ENCODE assay signal across 17 mouse cellular contexts in the genomic region with DNA sequence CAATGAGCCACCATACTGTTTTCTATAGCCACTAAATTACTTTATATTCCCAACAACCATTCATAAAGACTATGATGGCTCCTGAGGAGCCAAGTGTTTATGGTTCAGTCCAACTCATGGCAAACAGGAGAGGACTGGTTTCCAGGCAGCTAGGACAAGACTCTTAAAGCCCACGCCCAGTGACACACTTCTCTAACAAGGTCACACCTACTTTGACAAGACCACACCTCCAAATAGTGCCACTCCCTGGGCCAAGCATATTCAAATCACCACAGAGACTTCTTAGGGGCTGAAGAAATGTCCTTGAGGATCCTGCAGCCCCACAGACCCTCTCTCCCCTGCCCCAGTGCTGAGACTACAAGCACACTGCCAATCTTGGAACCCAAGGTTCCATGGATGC.
DNase-seq lines count a peak whose midpoint lies in the region; ATAC-seq and TF ChIP-seq lines count a peak whose summit lies in the region.
"Had no signal": no experiment of that assay in that cellular context is flagged by ENCODE, and none has a peak within 500 bp of the region (broad histone marks: within the 10 kb centered on the region; RNA-seq: fewer than 3 reads in every experiment).

No protein-coding gene starts in this region.

- no peak for ATAC-seq in forebrain, postnatal 0 days
- no peak for ATAC-seq in forebrain, embryonic 11.5 days (replicated peaks; ENCODE audit: low FRiP score)
- ATAC-seq in hindbrain, embryonic 15.5 days (ENCODE audit: low FRiP score, low read depth) = no peak
- ATAC-seq in hindbrain, embryonic 11.5 days (ENCODE audit: low FRiP score) = no peak
- ATAC-seq in liver, embryonic 15.5 days (ENCODE audit: insufficient read depth) = no peak
- ATAC-seq in neural tube, embryonic 15.5 days (ENCODE audit: low FRiP score) = no peak
- ATAC-seq in midbrain, embryonic 16.5 days = no peak
- ATAC-seq: Patski had no signal

- H3K4me2 ChIP-seq in forebrain, postnatal 0 days (ENCODE audit: low read depth) = no peak overlapping the region
- H3K4me2 ChIP-seq in forebrain, embryonic 11.5 days (ENCODE audit: low read depth, low read length, severe bottlenecking) = no peak overlapping the region
- H3K4me2 ChIP-seq in hindbrain, embryonic 15.5 days = no peak overlapping the region
- no peak overlapping the region for H3K4me2 ChIP-seq in hindbrain, embryonic 11.5 days (replicated peaks; ENCODE audit: low read depth, low read length)
- H3K4me2 ChIP-seq in liver, embryonic 15.5 days = no peak overlapping the region
- H3K4me2 ChIP-seq in neural tube, embryonic 15.5 days = no peak overlapping the region
- no peak overlapping the region for H3K4me2 ChIP-seq in midbrain, embryonic 16.5 days (ENCODE audit: low read length)
- H3K4me2 ChIP-seq: midbrain, embryonic 12.5 days had no signal

- DNase-seq in forebrain, postnatal 0 days = no peak
- DNase-seq in forebrain, embryonic 11.5 days (ENCODE audit: low spot score) = no peak
- no peak for DNase-seq in hindbrain, embryonic 11.5 days (ENCODE audit: low spot score)
- DNase-seq in liver = no peak
- DNase-seq: adrenal gland, postnatal 25 days; cerebellum, adult 11-12 months; cerebellum, postnatal 14 days; heart, postnatal 4 days; right cerebral cortex, postnatal 4 days had no signal

- H3K27ac ChIP-seq in forebrain, postnatal 0 days (ENCODE audit: low read depth, low read length) = 0 out of 2 replicates have a peak overlapping the region, but pooled peaks have one; percentile 29
- H3K27ac ChIP-seq in forebrain, embryonic 11.5 days (ENCODE audit: low read depth, low read length) = no peak overlapping the region
- peak overlapping the region; percentile 59 for H3K27ac ChIP-seq in hindbrain, embryonic 15.5 days (replicated peaks)
- no peak overlapping the region for H3K27ac ChIP-seq in hindbrain, embryonic 11.5 days (ENCODE audit: low read depth, low read length)
- H3K27ac ChIP-seq in liver, embryonic 15.5 days (replicated peaks) = peak overlapping the region; percentile 48; the same call in 1 of the 2 replicates
- H3K27ac ChIP-seq in neural tube, embryonic 15.5 days (replicated peaks) = peak overlapping the region; percentile 69
- no peak overlapping the region for H3K27ac ChIP-seq in midbrain, embryonic 16.5 days (ENCODE audit: low read length)
- H3K27ac ChIP-seq: heart, embryonic 10.5 days; midbrain, embryonic 12.5 days had no signal

- no peak overlapping the region for H3K9ac ChIP-seq in forebrain, postnatal 0 days
- no peak overlapping the region for H3K9ac ChIP-seq in forebrain, embryonic 11.5 days (ENCODE audit: low read length)
- H3K9ac ChIP-seq in hindbrain, embryonic 15.5 days = no peak overlapping the region
- no peak overlapping the region for H3K9ac ChIP-seq in hindbrain, embryonic 11.5 days (ENCODE audit: low read depth, low read length)
- H3K9ac ChIP-seq in liver, embryonic 15.5 days = no peak overlapping the region
- no peak overlapping the region for H3K9ac ChIP-seq in neural tube, embryonic 15.5 days (replicated peaks)
- no peak overlapping the region for H3K9ac ChIP-seq in midbrain, embryonic 16.5 days (ENCODE audit: low read depth, low read length)
- H3K9ac ChIP-seq: midbrain, embryonic 12.5 days had no signal

- WGBS in forebrain, postnatal 0 days = 89% methylated on average over 1 of the region's 1 CpGs
- 92% methylated on average over 1 of the region's 1 CpGs for WGBS in forebrain, embryonic 11.5 days
- WGBS in hindbrain, embryonic 15.5 days = 97% methylated on average over 1 of the region's 1 CpGs
- WGBS in hindbrain, embryonic 11.5 days = 75% methylated on average over 1 of the region's 1 CpGs
- WGBS in liver, embryonic 15.5 days (ENCODE audit: insufficient replicate concordance) = 67% methylated on average over 1 of the region's 1 CpGs
- WGBS in neural tube, embryonic 15.5 days = 79% methylated on average over 1 of the region's 1 CpGs
- WGBS in midbrain, embryonic 16.5 days = 90% methylated on average over 1 of the region's 1 CpGs

- H3K36me3 ChIP-seq in forebrain, postnatal 0 days (ENCODE audit: insufficient read depth) = no peaks in the 10 kb centered on the region; the same call in 1 of the 2 replicates
- no peaks in the 10 kb centered on the region; the same call in 1 of the 2 replicates for H3K36me3 ChIP-seq in forebrain, embryonic 11.5 days (ENCODE audit: control insufficient read depth, insufficient read depth, low read length)
- no peaks in the 10 kb centered on the region; the same call in 1 of the 2 replicates for H3K36me3 ChIP-seq in hindbrain, embryonic 15.5 days
- H3K36me3 ChIP-seq in hindbrain, embryonic 11.5 days (ENCODE audit: control insufficient read depth, insufficient read depth, low read length) = no peaks in the 10 kb centered on the region
- H3K36me3 ChIP-seq in liver, embryonic 15.5 days (replicated peaks) = peaks cover 10% of the 10 kb centered on the region; the same call in 1 of the 2 replicates
- H3K36me3 ChIP-seq in neural tube, embryonic 15.5 days = peaks cover 8% of the 10 kb centered on the region; the same call in 1 of the 2 replicates
- H3K36me3 ChIP-seq in midbrain, embryonic 16.5 days (ENCODE audit: control insufficient read depth, insufficient read depth, low read length) = peaks cover 2% of the 10 kb centered on the region; the same call in 1 of the 2 replicates

- no peaks in the 10 kb centered on the region for H3K27me3 ChIP-seq in forebrain, postnatal 0 days (ENCODE audit: insufficient read depth, low read length)
- no peaks in the 10 kb centered on the region for H3K27me3 ChIP-seq in forebrain, embryonic 11.5 days (ENCODE audit: control insufficient read depth, insufficient read depth, low read length)
- H3K27me3 ChIP-seq in hindbrain, embryonic 15.5 days = no peaks in the 10 kb centered on the region
- H3K27me3 ChIP-seq in hindbrain, embryonic 11.5 days (ENCODE audit: control insufficient read depth, insufficient read depth, low read length) = no peaks in the 10 kb centered on the region
- H3K27me3 ChIP-seq in liver, embryonic 15.5 days = no peaks in the 10 kb centered on the region
- H3K27me3 ChIP-seq in neural tube, embryonic 15.5 days (replicated peaks) = no peaks in the 10 kb centered on the region
- no peaks in the 10 kb centered on the region for H3K27me3 ChIP-seq in midbrain, embryonic 16.5 days (ENCODE audit: control insufficient read depth, insufficient read depth, low read depth, low read length)
- H3K27me3 ChIP-seq: midbrain, embryonic 12.5 days; Patski had no signal

- no peaks in the 10 kb centered on the region for H3K9me3 ChIP-seq in forebrain, postnatal 0 days (ENCODE audit: low read length)
- no peaks in the 10 kb centered on the region for H3K9me3 ChIP-seq in forebrain, embryonic 11.5 days (ENCODE audit: control insufficient read depth, low read length)
- no peaks in the 10 kb centered on the region for H3K9me3 ChIP-seq in hindbrain, embryonic 15.5 days
- H3K9me3 ChIP-seq in hindbrain, embryonic 11.5 days (ENCODE audit: control insufficient read depth, low read length) = no peaks in the 10 kb centered on the region
- no peaks in the 10 kb centered on the region for H3K9me3 ChIP-seq in liver, embryonic 15.5 days (replicated peaks)
- no peaks in the 10 kb centered on the region for H3K9me3 ChIP-seq in neural tube, embryonic 15.5 days (replicated peaks)
- H3K9me3 ChIP-seq in midbrain, embryonic 16.5 days (replicated peaks; ENCODE audit: control insufficient read depth, low read length, poor library complexity, severe bottlenecking) = no peaks in the 10 kb centered on the region
- H3K9me3 ChIP-seq: heart, embryonic 10.5 days; midbrain, embryonic 12.5 days had no signal

- no peak overlapping the region for H3K4me3 ChIP-seq in forebrain, postnatal 0 days (ENCODE audit: low read depth, low read length)
- H3K4me3 ChIP-seq in forebrain, embryonic 11.5 days (ENCODE audit: low read depth, low read length) = no peak overlapping the region
- H3K4me3 ChIP-seq in hindbrain, embryonic 15.5 days = no peak overlapping the region
- no peak overlapping the region for H3K4me3 ChIP-seq in hindbrain, embryonic 11.5 days (ENCODE audit: low read depth, low read length)
- no peak overlapping the region for H3K4me3 ChIP-seq in liver, embryonic 15.5 days (replicated peaks)
- no peak overlapping the region for H3K4me3 ChIP-seq in neural tube, embryonic 15.5 days (replicated peaks)
- no peak overlapping the region for H3K4me3 ChIP-seq in midbrain, embryonic 16.5 days (ENCODE audit: low read depth, low read length)
- H3K4me3 ChIP-seq: heart, embryonic 10.5 days; midbrain, embryonic 12.5 days; myocyte had no signal

- H3K4me1 ChIP-seq in forebrain, postnatal 0 days (ENCODE audit: insufficient read depth) = no peaks in the 10 kb centered on the region
- H3K4me1 ChIP-seq in forebrain, embryonic 11.5 days (replicated peaks; ENCODE audit: control insufficient read depth, insufficient read depth, low read length) = no peaks in the 10 kb centered on the region
- peaks cover 30% of the 10 kb centered on the region for H3K4me1 ChIP-seq in hindbrain, embryonic 15.5 days (replicated peaks)
- no peaks in the 10 kb centered on the region for H3K4me1 ChIP-seq in hindbrain, embryonic 11.5 days (replicated peaks; ENCODE audit: control insufficient read depth, insufficient read depth, low read length)
- peaks cover 39% of the 10 kb centered on the region for H3K4me1 ChIP-seq in liver, embryonic 15.5 days (replicated peaks)
- peaks cover 16% of the 10 kb centered on the region for H3K4me1 ChIP-seq in neural tube, embryonic 15.5 days
- H3K4me1 ChIP-seq in midbrain, embryonic 16.5 days (ENCODE audit: control insufficient read depth, insufficient read depth, low read length) = peaks cover 2% of the 10 kb centered on the region; the same call in 1 of the 2 replicates
- H3K4me1 ChIP-seq: midbrain, embryonic 12.5 days had no signal

- no peak for TF ChIP-seq CTCF in forebrain, postnatal 0 days (IDR thresholded peaks at IDR 0.05; ENCODE audit: low read depth)

Comparison
In these comparisons a context has a peak if more than half of its experiments do, and no peak if none do; other contexts are left out.
1. H3K27ac ChIP-seq: peak in forebrain, postnatal 0 days (single experiment), hindbrain, embryonic 15.5 days (single experiment), liver, embryonic 15.5 days (single experiment) and neural tube, embryonic 15.5 days (single experiment); none in forebrain, embryonic 11.5 days (single experiment), hindbrain, embryonic 11.5 days (single experiment) and midbrain, embryonic 16.5 days (single experiment).